Comparison of ENCODE assay signal across 21 mouse cellular contexts in genomic region chr6:40610244-40610643, GRCm38 (mm10). TPM values are rescaled to one million over a fixed set of nuclear protein-coding genes. Genes with fewer than 3 reads are reported as not detected.
DNase-seq lines count a peak whose midpoint lies in the region; ATAC-seq and TF ChIP-seq lines count a peak whose summit lies in the region.
"Had no signal": no experiment of that assay in that cellular context is flagged by ENCODE, and none has a peak within 500 bp of the region (broad histone marks: within the 10 kb centered on the region; RNA-seq: fewer than 3 reads in every experiment).

No protein-coding gene starts in this region.

- no peak overlapping the region for H3K9ac ChIP-seq in forebrain, embryonic 14.5 days (ENCODE audit: low read length)
- H3K9ac ChIP-seq in forebrain, embryonic 12.5 days: no peak overlapping the region
- no peak overlapping the region for H3K9ac ChIP-seq in limb, embryonic 14.5 days (ENCODE audit: low read depth, low read length, severe bottlenecking)
- H3K9ac ChIP-seq: embryonic facial prominence, embryonic 12.5 days; intestine, embryonic 15.5 days; liver, embryonic 12.5 days; midbrain, embryonic 12.5 days; neural tube, embryonic 13.5 days had no signal

- DNase-seq in forebrain, embryonic 14.5 days (ENCODE audit: low spot score): peak; percentile 90
- peak; percentile 3 for DNase-seq in limb, embryonic 14.5 days (ENCODE audit: low spot score)
- DNase-seq in limb, embryonic 10.5 days (ENCODE audit: low spot score): no peak
- DNase-seq in layer of hippocampus, adult 8-10 months (ENCODE audit: low spot score in 2 of 2): peak; percentile 32 to 44
- DNase-seq in right cerebral cortex, postnatal 4 days: peak; percentile 12
- no peak for DNase-seq in ovary, postnatal 14 days (ENCODE audit: low spot score)
- DNase-seq: cerebellum, adult 8-10 months; heart, adult 2 months; heart, postnatal 14 days; kidney, postnatal 4 days; lung, postnatal 10 days; thymus, postnatal 14 days had no signal

- no peaks in the 10 kb centered on the region for H3K36me3 ChIP-seq in forebrain, embryonic 14.5 days (ENCODE audit: control insufficient read depth, insufficient read depth, low read length)
- no peaks in the 10 kb centered on the region for H3K36me3 ChIP-seq in forebrain, embryonic 12.5 days (replicated peaks)
- H3K36me3 ChIP-seq in limb, embryonic 14.5 days (ENCODE audit: control insufficient read depth, insufficient read depth, low read length): no peaks in the 10 kb centered on the region
- H3K36me3 ChIP-seq in limb, embryonic 10.5 days: no peaks in the 10 kb centered on the region
- H3K36me3 ChIP-seq: embryonic facial prominence, embryonic 12.5 days; G1E; intestine, embryonic 15.5 days; liver, embryonic 12.5 days; midbrain, embryonic 12.5 days; neural tube, embryonic 13.5 days had no signal

- no peak for TF ChIP-seq POLR2A in limb, embryonic 14.5 days (IDR thresholded peaks at IDR 0.05; ENCODE audit: borderline replicate concordance, extremely low read depth, insufficient read depth, insufficient read length)

- 40% methylated on average over 8 of the region's 8 CpGs for WGBS in forebrain, embryonic 14.5 days
- WGBS in forebrain, embryonic 12.5 days: 84% methylated on average over 8 of the region's 8 CpGs
- WGBS in limb, embryonic 14.5 days: 73% methylated on average over 8 of the region's 8 CpGs
- 86% methylated on average over 8 of the region's 8 CpGs for WGBS in limb, embryonic 10.5 days

- H3K27ac ChIP-seq in forebrain, embryonic 14.5 days (ENCODE audit: low read depth, low read length): no peak overlapping the region
- H3K27ac ChIP-seq in forebrain, embryonic 12.5 days: no peak overlapping the region
- H3K27ac ChIP-seq in limb, embryonic 14.5 days (replicated peaks; ENCODE audit: low read depth, low read length): no peak overlapping the region
- no peak overlapping the region for H3K27ac ChIP-seq in limb, embryonic 10.5 days
- H3K27ac ChIP-seq: embryonic facial prominence, embryonic 12.5 days; heart, adult 2 months; intestine, embryonic 15.5 days; liver, embryonic 12.5 days; midbrain, embryonic 12.5 days; neural tube, embryonic 13.5 days had no signal

- H3K4me2 ChIP-seq in forebrain, embryonic 14.5 days (ENCODE audit: low read length): no peak overlapping the region
- H3K4me2 ChIP-seq in forebrain, embryonic 12.5 days: no peak overlapping the region
- no peak overlapping the region for H3K4me2 ChIP-seq in limb, embryonic 14.5 days (replicated peaks; ENCODE audit: low read depth, low read length, severe bottlenecking)
- H3K4me2 ChIP-seq: embryonic facial prominence, embryonic 12.5 days; intestine, embryonic 15.5 days; liver, embryonic 12.5 days; midbrain, embryonic 12.5 days; neural tube, embryonic 13.5 days had no signal

- H3K9me3 ChIP-seq in forebrain, embryonic 14.5 days (replicated peaks; ENCODE audit: control insufficient read depth, low read length): no peaks in the 10 kb centered on the region
- no peaks in the 10 kb centered on the region for H3K9me3 ChIP-seq in forebrain, embryonic 12.5 days
- H3K9me3 ChIP-seq in limb, embryonic 14.5 days (ENCODE audit: control insufficient read depth, low read length): no peaks in the 10 kb centered on the region
- H3K9me3 ChIP-seq in limb, embryonic 10.5 days (replicated peaks): no peaks in the 10 kb centered on the region
- H3K9me3 ChIP-seq: embryonic facial prominence, embryonic 12.5 days; G1E; intestine, embryonic 15.5 days; liver, embryonic 12.5 days; midbrain, embryonic 12.5 days; neural tube, embryonic 13.5 days had no signal

- H3K4me1 ChIP-seq in forebrain, embryonic 14.5 days (ENCODE audit: control insufficient read depth, insufficient read depth, low read length): no peaks in the 10 kb centered on the region
- H3K4me1 ChIP-seq in forebrain, embryonic 12.5 days: no peaks in the 10 kb centered on the region
- H3K4me1 ChIP-seq in limb, embryonic 14.5 days (ENCODE audit: control insufficient read depth, insufficient read depth, low read length): no peaks in the 10 kb centered on the region
- H3K4me1 ChIP-seq in limb, embryonic 10.5 days: no peaks in the 10 kb centered on the region
- H3K4me1 ChIP-seq: embryonic facial prominence, embryonic 12.5 days; intestine, embryonic 15.5 days; liver, embryonic 12.5 days; midbrain, embryonic 12.5 days; neural tube, embryonic 13.5 days had no signal

- H3K27me3 ChIP-seq in forebrain, embryonic 14.5 days (replicated peaks; ENCODE audit: control insufficient read depth, insufficient read depth, low read length): no peaks in the 10 kb centered on the region
- H3K27me3 ChIP-seq in forebrain, embryonic 12.5 days: no peaks in the 10 kb centered on the region
- H3K27me3 ChIP-seq in limb, embryonic 14.5 days (ENCODE audit: control insufficient read depth, insufficient read depth, low read length): no peaks in the 10 kb centered on the region
- no peaks in the 10 kb centered on the region for H3K27me3 ChIP-seq in limb, embryonic 10.5 days (ENCODE audit: low read depth, poor library complexity, severe bottlenecking)
- H3K27me3 ChIP-seq: embryonic facial prominence, embryonic 12.5 days; intestine, embryonic 15.5 days; liver, embryonic 12.5 days; midbrain, embryonic 12.5 days; neural tube, embryonic 13.5 days had no signal

- ATAC-seq in forebrain, embryonic 14.5 days: peak; percentile 90; the same call in 1 of the 2 replicates
- ATAC-seq in forebrain, embryonic 12.5 days (ENCODE audit: low FRiP score): no peak
- ATAC-seq in limb, embryonic 14.5 days (ENCODE audit: low FRiP score, low read depth): no peak
- ATAC-seq: intestine, embryonic 15.5 days; liver, embryonic 12.5 days had no signal

- H3K4me3 ChIP-seq in forebrain, embryonic 14.5 days (ENCODE audit: low read depth, low read length): no peak overlapping the region
- no peak overlapping the region for H3K4me3 ChIP-seq in forebrain, embryonic 12.5 days (replicated peaks)
- H3K4me3 ChIP-seq in limb, embryonic 14.5 days (replicated peaks; ENCODE audit: low read length): no peak overlapping the region
- no peak overlapping the region for H3K4me3 ChIP-seq in limb, embryonic 10.5 days
- H3K4me3 ChIP-seq: embryonic facial prominence, embryonic 12.5 days; heart, adult 2 months; intestine, embryonic 15.5 days; liver, embryonic 12.5 days; midbrain, embryonic 12.5 days; neural tube, embryonic 13.5 days had no signal

RNA-seq across cellular contexts. Expression of gene Tas2r138, which starts 2.9 kb away (rescaled TPM):
- polyA plus RNA-seq in forebrain, embryonic 14.5 days (2014; fragmentation: Nextera tagmentation; extraction: Ambion mirVana): not detected in 2 replicates
- not detected in 2 replicates for polyA plus RNA-seq in forebrain, embryonic 12.5 days (2016; fragmentation: Nextera tagmentation; extraction: Ambion mirVana)
- polyA plus RNA-seq in limb, embryonic 14.5 days (2012; rRNA removed): not detected in 2 replicates
- not detected in 2 replicates for polyA plus RNA-seq in limb, embryonic 14.5 days (2014; fragmentation: Nextera tagmentation; extraction: Ambion mirVana)
- not detected in 2 replicates for polyA plus RNA-seq in limb, embryonic 10.5 days (2016; fragmentation: Nextera tagmentation; extraction: Ambion mirVana)
- total RNA-seq in layer of hippocampus, adult 8-10 months (2022): not detected
- total RNA-seq: adrenal gland, postnatal 4 days; G1E; heart, adult 2 months; heart, postnatal 14 days had no signal
- polyA plus RNA-seq: C2C12; embryonic facial prominence, embryonic 12.5 days; G1E; heart, adult 2 months; intestine, embryonic 15.5 days; liver, embryonic 12.5 days; midbrain, embryonic 12.5 days; neural tube, embryonic 13.5 days had no signal

RNA-seq across cellular contexts. Expression of gene Mgam, which starts 18.4 kb away (rescaled TPM):
- 0.17 TPM in 1 of 2 replicates, not detected in the other for polyA plus RNA-seq in forebrain, embryonic 14.5 days (2014; fragmentation: Nextera tagmentation; extraction: Ambion mirVana)
- 0.03 TPM in 1 of 2 replicates, not detected in the other for polyA plus RNA-seq in forebrain, embryonic 12.5 days (2016; fragmentation: Nextera tagmentation; extraction: Ambion mirVana)
- polyA plus RNA-seq in limb, embryonic 14.5 days (2012; rRNA removed): 0.13 TPM in 2 replicates
- polyA plus RNA-seq in limb, embryonic 14.5 days (2014; fragmentation: Nextera tagmentation; extraction: Ambion mirVana): 0.23 and 0.57 TPM in 2 replicates
- 0.08 and 0.15 TPM in 2 replicates for polyA plus RNA-seq in limb, embryonic 10.5 days (2016; fragmentation: Nextera tagmentation; extraction: Ambion mirVana)
- not detected for total RNA-seq in layer of hippocampus, adult 8-10 months (2022)
- polyA plus RNA-seq: G1E; midbrain, embryonic 12.5 days had no signal

RNA-seq across cellular contexts. Expression of gene Clec5a, which starts 24.6 kb away (rescaled TPM):
- 0.66 and 0.84 TPM in 2 replicates for polyA plus RNA-seq in forebrain, embryonic 14.5 days (2014; fragmentation: Nextera tagmentation; extraction: Ambion mirVana)
- polyA plus RNA-seq in forebrain, embryonic 12.5 days (2016; fragmentation: Nextera tagmentation; extraction: Ambion mirVana): 0.29 and 0.52 TPM in 2 replicates
- 0.76 and 0.97 TPM in 2 replicates for polyA plus RNA-seq in limb, embryonic 14.5 days (2012; rRNA removed)
- 1.2 and 2.0 TPM in 2 replicates for polyA plus RNA-seq in limb, embryonic 14.5 days (2014; fragmentation: Nextera tagmentation; extraction: Ambion mirVana)
- polyA plus RNA-seq in limb, embryonic 10.5 days (2016; fragmentation: Nextera tagmentation; extraction: Ambion mirVana): 0.38 and 0.54 TPM in 2 replicates
- 1 to 10 TPM in 3 of 4 experiments, under 1 TPM in 1; 0.75 to 7.2 (median 4.1) TPM for total RNA-seq in layer of hippocampus, adult 8-10 months (2022)
- polyA plus RNA-seq: C2C12, G1E had no signal

RNA-seq across cellular contexts. Expression of gene Olfr460, which starts 41.0 kb away (rescaled TPM):
- 0.12 TPM in 1 of 2 replicates, not detected in the other for polyA plus RNA-seq in forebrain, embryonic 14.5 days (2014; fragmentation: Nextera tagmentation; extraction: Ambion mirVana)
- not detected in 2 replicates for polyA plus RNA-seq in forebrain, embryonic 12.5 days (2016; fragmentation: Nextera tagmentation; extraction: Ambion mirVana)
- polyA plus RNA-seq in limb, embryonic 14.5 days (2012; rRNA removed): 0.05 and 0.13 TPM in 2 replicates
- polyA plus RNA-seq in limb, embryonic 14.5 days (2014; fragmentation: Nextera tagmentation; extraction: Ambion mirVana): not detected in 2 replicates
- not detected in 2 replicates for polyA plus RNA-seq in limb, embryonic 10.5 days (2016; fragmentation: Nextera tagmentation; extraction: Ambion mirVana)
- total RNA-seq in layer of hippocampus, adult 8-10 months (2022): not detected
- total RNA-seq: adrenal gland, postnatal 4 days; heart, adult 2 months; heart, postnatal 14 days had no signal
- polyA plus RNA-seq: C2C12; embryonic facial prominence, embryonic 12.5 days; G1E; heart, adult 2 months; intestine, embryonic 15.5 days; liver, embryonic 12.5 days; midbrain, embryonic 12.5 days; neural tube, embryonic 13.5 days had no signal

RNA-seq across cellular contexts. Expression of gene Olfr461, which starts 55.4 kb away (rescaled TPM):
- polyA plus RNA-seq in forebrain, embryonic 14.5 days (2014; fragmentation: Nextera tagmentation; extraction: Ambion mirVana): not detected in 2 replicates
- 0.08 and 0.41 TPM in 2 replicates for polyA plus RNA-seq in forebrain, embryonic 12.5 days (2016; fragmentation: Nextera tagmentation; extraction: Ambion mirVana)
- polyA plus RNA-seq in limb, embryonic 14.5 days (2012; rRNA removed): not detected in 2 replicates
- 0.10 TPM in 1 of 2 replicates, not detected in the other for polyA plus RNA-seq in limb, embryonic 14.5 days (2014; fragmentation: Nextera tagmentation; extraction: Ambion mirVana)
- polyA plus RNA-seq in limb, embryonic 10.5 days (2016; fragmentation: Nextera tagmentation; extraction: Ambion mirVana): 0.04 and 0.19 TPM in 2 replicates
- total RNA-seq in layer of hippocampus, adult 8-10 months (2022): not detected
- total RNA-seq: adrenal gland, postnatal 4 days; heart, adult 2 months; heart, postnatal 14 days had no signal
- polyA plus RNA-seq: C2C12; G1E; heart, adult 2 months; liver, embryonic 12.5 days had no signal

Comparison
In these comparisons a context has a peak if more than half of its experiments do, and no peak if none do; other contexts are left out.
1. DNase-seq: peak in forebrain, embryonic 14.5 days (single experiment), limb, embryonic 14.5 days (single experiment), layer of hippocampus, adult 8-10 months (2 of 2) and right cerebral cortex, postnatal 4 days (single experiment); none in limb, embryonic 10.5 days (single experiment) and ovary, postnatal 14 days (single experiment).